Mouse (Mus musculus) megakaryocyte, embryonic 14.5 days (primary cell): ENCODE measurements at regions not wholly inside any gene's neighbourhood (a gene's known extent, or its start where the extent isn't known, plus 50 kb on each side); places are given as distances from the start of the nearest gene placed in this dataset.

Source experiments
- FLI1 ChIP-seq: IDR thresholded peaks from 2 replicates; pipeline ENCODE4 v1.6.1; 2012; ENCODE audit warnings: low read length, inconsistent platforms, mixed read lengths
- GATA1 ChIP-seq: IDR thresholded peaks from 3 replicates; pipeline ENCODE4 v1.6.1; 2012; ENCODE audit warnings: mixed read lengths, low read length, inconsistent platforms, borderline replicate concordance

DNA sequence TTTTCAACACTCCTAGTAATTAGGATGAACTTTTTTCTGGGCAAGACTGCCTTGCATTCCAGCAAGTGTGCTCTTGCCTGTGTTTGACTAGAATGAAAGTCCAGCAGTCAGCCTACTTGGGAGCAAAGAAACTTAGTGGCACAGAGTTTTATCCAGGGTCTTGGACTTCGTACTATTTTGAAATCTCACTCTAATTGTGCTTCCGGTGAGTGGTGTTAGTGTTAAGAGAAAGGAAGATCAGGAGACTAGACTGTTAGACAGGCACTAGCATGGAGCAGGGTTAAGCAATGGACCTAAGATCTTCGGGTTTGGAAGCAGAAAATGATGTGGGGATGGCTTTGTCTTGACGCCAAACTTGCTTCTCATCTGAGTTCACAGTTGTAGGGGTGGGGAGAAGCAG, 54.1 kb upstream of the Ppp2r3a start:
- TF ChIP-seq GATA1 = no peak
- TF ChIP-seq FLI1 = no peak
